Mouse (Mus musculus) MN1 (cell line): ENCODE results near the gene Igsf21.

Experiments
- DNase-seq: peaks from one replicate; pipeline ENCODE4 v3.0.0-alpha.2; 2016; ENCODE audit warnings: low spot score

Gene Igsf21

DNA sequence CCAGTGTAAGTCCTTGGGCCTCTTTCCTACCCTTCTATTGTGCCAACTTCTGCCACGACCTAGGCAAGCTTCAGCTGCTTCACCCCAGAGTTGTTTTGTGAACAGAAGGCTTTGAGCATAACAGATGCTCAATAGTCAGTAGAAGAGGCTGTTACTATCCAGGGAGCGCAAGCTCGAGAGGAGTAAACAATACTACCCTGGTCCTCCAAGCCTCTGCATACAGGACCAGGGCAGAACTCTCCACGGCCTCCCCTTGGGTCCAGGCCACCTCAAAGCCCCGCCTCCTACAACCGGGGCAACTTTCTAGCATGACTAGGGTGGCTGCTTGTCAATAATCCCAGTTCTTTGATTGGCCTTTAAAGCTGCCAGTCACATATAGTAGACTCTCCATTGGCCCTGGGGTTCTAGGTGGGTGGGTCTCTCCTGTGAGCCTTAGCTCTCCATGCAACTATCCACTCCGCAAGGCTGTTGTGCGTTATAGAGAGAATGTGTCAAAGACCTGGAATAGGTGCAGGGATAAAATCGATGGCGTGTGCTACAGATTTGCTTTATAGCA is 198.7 kb downstream of the Igsf21 start:
- DNase-seq: no peak

DNA sequence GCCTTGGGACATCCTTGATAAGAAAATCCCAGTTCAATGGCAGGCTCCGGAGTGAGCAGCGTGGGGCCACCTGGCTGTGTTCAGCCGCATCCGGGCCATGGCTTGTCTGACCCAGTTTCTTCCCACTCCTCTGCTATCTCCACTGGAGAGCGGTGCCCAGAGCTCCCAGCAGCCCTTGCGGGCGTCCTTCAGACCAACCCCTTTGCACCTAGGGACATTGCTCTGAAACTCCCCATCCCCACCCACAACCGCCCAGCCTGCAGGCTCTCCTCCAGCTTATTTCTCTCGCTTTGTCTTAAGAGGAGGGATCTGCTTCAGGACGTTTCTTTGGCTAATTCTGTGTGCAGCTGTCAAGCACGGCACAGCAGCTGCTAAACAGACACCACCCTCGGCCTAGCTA is 202.6 kb downstream of the Igsf21 start:
- DNase-seq: no peak

DNA sequence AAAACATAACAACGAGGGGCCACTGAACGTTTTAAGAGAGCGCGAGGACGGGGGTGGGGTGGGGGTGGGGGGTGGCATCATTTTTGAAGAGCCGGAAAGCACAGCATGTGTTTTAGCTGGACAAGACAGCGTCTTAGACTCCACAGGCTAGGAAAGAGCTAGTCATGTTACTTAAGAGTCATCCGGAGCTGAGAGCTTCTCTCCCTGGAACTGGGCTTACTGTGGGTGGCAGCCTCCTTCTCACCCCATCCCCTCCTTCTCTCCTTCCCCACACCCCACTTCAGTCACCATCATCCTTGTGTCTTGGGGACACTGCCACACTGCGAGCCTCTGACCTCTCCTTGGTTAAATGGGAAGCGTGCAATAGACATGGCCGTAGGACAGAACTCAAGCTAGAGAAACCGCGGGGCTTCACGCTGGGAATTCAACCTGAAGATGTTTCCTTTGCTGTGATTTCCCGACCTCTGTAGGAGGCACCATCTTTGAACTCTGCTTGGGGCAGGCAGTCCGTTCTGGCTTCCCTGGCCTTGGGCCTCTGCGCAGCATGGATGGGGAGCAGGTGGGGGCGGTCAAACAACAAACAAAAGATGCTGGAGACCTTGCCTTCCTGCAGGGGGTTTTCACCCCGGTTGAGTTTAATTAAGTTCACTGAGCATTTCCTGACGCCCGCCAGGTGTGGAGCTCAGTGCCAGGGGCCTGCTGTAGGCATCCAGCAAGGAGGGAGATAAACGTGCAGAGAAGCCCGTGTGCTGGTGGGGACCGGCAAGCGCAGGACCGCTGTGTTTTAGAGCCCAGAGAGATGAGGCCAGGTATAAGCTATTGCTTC is 207.8 kb downstream of the Igsf21 start:
- DNase-seq: no peak

DNA sequence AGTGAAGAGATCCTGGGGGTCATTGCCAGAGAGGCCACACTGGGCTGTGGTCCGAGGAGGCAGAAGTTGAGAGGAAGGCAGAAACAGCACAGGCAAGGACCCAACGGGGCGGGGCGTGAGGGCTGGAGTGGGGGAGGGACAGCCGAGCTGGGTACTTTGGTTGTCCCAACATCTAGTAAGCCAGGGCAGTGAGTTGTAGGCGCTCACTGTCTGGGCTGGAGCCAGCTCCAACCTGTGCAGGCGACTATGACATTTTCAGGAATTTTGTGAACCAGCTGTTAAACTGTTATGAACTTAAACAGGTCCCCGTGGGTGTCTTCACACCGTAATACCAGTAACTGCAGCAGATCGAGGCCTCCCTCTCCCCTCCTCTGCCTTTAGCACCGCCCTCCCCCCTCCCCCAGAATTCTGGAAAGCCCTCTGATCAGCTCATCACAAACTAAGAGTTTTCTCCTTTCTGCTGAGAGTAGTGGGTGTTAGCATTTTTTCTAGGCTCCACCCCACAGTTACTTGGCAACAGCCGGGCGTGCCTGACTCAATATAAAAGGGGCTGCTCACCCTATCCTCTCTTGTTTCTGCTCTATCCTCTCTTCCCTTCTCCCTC is 208.7 kb downstream of the Igsf21 start:
- DNase-seq: no peak

DNA sequence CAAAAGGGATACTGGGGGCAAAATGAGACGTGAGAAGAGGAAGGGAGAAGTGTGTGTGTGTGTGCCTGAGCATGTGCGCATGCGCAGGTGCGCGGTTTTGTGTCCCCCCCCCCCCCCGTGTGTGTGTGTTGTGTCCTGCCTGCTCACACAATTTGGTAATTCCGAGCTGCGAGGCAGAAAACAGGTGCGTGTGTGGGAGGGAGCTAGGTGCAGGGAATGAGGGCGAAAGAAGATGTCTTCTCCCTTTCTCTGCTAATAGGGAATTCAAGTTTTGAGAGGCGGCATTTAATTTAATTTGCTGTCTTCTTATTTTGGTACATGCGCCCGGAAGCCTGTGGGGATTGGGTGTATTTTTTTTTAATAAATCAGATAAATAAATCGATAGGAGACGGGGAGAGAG is 211.4 kb downstream of the Igsf21 start:
- no peak for DNase-seq

DNA sequence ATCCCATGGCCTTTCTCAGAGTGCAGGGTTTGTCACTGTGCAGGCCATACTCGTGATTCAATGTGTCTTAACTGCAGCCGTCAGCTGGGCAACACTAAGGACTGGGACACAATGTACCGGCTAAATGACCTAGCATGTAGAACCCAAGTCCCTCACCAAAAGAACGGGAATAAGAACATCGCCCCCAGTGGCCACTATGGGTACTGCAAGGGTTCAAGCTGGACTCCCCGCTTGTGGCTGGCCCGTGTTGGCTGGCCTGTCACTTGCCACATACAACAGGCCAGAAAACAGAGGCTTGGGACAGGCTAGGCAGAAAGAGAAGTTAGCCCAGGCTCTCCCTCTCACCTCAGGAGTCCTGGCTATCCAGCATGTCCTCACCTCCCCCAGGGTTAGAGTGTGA is 213.2 kb downstream of the Igsf21 start:
- no peak for DNase-seq

DNA sequence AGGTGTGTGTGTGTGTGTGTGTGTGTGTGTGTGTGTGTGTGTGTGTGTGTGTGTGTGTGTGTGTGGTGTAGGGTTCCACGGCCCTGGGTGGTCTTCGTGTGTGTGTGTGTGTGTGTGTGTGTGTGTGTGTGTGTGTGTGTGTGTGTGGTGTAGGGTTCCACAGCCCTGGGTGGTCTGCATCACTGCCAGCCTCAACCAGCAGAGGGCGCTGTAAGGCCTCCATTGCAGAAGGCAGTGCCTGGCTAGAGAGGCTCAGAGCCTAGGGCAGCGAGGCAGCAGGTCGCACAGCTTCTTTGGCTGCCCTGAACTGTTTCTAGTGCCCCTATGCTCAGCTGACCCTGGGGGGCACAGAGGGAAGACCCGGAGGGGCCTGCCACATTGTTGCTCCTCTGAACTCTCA is 216.2 kb downstream of the Igsf21 start:
- no peak for DNase-seq

DNA sequence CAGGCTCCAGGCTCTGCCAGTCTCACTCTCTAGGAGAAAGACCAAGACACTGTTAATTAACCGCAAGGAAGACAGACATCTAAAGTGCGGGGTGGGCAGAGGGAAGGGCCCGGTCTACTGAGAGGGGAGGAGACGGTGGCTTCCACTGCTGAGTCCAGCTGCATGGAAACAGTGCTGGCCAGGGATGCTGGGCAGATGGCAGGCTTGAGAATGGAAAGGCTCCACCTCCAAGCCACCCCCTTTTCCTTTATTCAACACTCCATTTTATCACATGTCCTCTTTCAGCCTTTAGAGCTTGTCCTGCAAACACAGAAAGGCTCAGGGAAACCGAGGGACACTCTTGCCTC is 216.6 kb downstream of the Igsf21 start:
- no peak for DNase-seq

DNA sequence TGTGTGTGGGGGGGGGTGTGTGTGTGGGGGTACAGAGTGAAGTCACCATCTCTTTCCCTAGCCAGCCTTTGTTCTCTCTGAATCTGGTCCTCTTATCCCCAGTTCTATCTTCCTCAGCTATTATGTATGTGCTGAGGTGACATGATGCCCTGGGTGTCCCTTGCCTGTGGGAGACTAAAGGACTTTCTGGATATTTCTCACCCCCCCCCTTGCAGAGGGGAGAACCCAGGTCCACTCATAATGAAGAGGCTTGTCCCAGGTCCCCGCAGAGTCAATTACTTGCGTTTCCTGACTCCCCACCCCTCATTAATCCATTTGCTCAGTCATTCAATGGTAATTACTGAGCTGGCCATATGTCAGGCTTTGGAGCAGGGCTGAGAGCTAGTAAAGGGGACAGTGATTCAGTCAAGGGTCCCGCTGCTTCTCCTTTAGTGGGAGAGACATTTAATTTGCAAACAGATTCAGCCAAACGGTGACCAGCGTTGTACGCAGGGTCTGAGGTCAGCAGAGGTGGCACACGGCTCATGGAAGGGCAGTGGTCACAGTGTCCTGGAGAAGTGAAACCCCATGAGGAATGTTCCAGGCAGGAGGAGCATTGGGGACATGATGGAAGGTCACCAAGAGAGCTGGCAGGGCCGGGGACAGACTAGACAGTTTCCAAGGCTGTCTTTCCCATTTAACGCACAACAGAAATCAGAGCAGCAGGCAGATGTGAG is 217.1 kb downstream of the Igsf21 start:
- no peak for DNase-seq

DNA sequence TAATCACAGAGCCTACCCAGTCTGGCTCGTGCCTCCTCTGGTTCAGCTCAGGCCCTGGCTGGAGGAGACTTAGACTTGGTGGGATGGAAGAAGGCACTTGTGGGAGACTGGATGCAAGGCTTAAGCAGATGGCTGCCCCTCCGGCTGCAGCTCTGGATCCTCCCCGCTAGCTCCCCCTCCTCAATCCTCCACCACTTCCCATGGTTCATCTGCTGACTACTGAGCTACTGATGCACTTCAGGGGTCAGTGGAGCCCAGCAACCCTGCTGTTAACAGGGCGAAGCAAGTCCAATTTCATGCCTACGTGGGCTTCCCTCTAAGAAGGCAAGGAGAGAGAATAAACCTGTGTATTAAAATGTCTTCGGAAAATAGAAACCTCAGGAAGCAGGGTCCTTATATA is 222.8 kb downstream of the Igsf21 start:
- no peak for DNase-seq

DNA sequence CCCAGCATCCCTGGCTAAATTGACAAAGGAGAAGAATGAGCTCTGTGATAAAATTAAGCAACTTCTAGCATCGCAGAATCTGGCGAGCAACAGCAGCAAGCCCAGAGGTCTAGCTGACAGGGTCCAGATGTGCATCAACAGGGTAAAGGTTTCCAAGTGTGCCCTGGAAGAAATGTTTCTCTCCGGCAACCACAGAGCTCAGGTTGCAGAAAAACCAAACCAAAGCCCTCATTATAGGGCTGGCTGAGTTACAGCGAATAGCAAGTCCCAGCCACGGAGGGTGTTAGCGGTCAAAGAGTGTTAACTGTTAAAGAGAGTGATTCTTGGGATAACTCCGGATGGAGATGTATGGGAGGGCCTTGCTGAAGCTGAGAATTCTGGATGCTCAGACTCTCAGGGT is 230.7 kb downstream of the Igsf21 start:
- no peak for DNase-seq

DNA sequence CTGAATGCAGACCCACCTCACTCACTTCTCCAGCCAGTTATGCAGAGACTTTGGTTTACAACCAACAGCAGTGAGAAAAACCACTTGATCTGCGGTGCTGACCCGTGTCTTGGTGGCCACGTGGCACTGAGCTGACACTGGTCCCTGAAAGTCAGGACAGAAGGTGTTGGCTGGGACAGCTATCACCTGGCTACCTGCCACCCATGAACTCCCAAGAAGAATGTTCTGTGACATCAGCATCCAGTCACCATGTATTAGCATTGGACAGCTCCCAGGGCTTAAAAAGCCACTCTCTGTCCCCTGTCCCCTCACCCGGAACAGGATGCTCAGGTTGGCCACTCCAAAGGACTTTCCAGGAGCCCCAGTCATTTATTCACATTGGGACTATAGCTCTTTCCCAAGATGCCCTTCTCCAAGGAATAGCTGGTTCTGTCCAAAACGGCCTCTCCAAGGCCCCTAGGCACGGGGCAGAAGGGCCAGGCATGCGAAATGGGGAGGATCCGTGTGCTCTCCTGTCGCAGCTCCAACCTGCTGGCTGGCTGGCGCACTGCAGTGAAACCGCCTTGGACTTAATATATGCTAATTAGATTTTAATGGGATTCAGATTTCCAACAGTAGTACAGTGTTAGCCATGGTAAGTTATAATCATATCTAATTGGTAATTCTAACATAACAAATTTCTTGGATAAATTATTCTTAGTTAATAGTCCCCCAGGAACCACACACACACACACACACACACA is 235.7 kb downstream of the Igsf21 start:
- DNase-seq: no peak

DNA sequence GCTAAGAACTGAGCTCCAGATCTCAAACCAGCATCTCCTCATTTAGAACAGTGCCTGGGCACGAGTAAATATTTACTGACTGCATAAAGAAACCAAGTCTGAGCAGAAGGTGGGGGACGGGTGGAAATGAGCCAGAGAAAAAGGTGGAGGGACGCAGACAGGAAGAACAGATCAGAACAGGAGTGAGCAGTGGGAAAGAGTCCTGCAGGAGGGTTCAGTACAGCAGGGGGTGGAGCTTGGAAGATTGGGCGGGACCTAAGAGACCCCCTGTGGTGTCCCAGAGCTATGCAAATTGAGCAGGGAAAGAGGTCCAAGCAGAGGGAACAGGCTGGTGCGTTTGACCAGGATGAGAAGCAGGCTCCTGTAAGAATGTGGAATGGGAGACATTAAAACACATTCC is 241.7 kb downstream of the Igsf21 start:
- DNase-seq: no peak

DNA sequence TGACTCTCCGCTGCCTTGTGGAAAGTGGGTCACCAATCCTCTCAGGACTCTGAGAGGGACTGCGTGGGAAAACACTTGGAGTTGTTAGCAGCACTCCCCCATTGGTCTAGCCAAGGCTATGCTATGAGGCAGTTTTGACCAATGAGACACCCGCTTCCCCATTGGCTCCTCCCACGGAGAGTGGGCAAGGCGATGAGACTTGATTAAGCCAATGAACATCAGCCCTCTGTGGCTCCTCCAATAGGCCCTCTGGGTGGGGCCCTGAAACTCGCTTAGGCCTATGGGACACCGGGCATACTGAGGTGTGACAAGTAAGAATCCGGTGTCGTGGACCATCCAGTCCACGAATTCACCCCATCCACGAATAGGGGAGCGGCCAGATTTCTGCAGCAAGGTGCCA is 242.4 kb downstream of the Igsf21 start:
- DNase-seq: no peak

DNA sequence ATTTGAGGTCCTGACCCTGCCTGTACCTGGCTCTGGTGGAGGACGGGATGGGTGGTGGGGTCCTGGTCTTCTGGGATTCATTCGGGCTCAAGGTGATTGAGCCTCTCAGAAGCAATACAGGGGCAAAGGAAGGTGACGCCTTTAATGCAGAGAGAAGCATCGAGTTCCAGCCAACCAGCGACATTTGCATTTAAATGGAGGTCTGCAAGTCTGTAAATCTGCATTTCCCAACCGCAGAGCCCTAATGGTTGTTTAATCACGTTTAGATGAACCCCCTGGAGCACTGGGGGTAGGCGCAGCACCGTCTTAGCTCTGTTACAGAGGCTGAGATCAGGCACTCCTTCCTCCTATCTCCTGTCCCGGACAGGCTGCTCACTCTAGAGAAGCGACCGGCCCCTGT is 244.5 kb downstream of the Igsf21 start:
- no peak for DNase-seq

DNA sequence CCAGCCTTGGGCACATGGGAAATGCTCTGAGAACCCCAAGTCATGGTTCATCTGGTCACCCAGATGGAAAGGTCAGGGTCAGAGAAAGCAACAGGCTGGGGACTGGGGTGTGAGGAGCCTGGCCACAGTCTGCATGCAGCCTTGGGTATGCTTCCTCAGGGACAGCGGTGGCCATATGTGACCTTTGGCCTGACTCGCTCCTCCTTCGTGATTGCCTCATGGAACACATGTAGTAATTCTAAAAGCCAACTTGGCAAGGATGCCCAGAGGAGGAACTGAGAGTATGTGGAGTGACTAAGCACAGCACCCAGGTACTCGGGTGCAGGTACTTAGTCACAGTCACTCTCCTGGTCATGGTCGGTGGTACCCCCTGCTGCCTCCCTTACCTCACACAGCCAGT is 245.7 kb downstream of the Igsf21 start:
- DNase-seq: no peak

DNA sequence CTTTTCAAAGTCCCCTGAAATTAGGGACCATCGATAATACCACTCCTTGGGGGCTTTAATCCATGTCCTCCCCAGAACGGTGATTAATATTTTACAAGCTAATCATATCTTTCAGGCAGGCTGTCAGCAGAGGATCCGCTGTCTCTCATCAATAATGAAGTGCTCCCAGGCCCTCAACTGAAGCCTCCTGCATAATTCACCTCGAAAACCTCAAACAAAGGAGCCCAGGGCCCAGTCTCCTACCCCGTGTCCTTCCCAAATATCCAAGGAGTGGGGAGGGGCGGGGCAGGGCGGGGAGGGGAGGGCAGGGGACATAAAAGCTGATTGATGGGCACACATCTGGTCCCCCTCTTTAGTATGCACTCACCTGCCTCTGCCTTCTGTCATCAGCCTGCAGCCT is 247.6 kb downstream of the Igsf21 start:
- no peak for DNase-seq

DNA sequence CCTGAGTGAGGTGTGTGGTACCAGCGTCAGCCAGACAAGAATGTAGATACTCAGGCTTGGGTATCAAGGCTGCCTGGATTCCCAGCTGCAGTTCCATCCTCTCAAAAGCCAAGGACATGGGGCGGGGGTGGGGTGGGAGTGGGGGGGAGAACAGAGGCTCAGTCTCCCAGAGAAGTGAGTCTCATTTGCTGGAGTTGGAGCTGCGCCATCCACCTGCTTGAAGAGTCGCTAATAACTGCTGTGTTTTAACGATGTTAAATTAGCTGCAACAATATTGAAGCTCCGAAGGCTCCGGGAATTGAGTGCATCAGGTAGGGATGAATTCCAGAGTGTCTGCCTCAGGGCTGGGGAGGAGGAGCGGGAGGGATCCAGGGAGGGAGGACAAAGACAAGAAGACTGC is 250.9 kb downstream of the Igsf21 start:
- DNase-seq: no peak

DNA sequence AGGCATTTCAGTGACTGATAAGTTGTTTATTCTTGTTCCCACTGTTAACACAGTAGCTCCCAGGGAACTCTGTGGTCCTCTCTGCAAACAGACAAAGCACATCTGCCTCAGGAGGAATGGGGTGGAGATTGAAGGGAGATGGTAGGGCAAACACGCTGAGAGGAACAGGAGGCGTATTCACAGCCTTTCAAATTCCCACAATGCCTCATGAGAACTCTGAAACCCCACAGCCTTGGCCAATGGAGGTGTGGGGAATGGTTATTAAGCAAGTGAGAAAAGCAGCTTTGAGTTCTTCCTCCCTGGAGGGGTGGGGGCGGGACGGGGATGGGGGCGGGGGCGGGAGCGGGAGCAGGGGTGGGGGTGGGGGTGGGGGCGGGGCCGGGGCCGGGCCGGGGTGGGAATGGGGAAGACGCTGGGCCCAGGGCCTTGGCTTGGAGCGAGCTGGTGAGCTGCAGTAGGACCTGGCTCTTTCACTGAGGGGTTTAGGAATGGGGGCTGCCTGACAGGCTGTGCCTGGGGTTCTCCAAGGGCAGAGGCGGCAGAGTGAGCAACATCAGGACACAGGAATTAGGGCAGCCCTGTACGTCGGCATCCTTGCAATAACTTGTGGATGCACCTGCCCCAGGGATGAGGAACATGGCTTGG is 253.4 kb downstream of the Igsf21 start:
- no peak for DNase-seq

DNA sequence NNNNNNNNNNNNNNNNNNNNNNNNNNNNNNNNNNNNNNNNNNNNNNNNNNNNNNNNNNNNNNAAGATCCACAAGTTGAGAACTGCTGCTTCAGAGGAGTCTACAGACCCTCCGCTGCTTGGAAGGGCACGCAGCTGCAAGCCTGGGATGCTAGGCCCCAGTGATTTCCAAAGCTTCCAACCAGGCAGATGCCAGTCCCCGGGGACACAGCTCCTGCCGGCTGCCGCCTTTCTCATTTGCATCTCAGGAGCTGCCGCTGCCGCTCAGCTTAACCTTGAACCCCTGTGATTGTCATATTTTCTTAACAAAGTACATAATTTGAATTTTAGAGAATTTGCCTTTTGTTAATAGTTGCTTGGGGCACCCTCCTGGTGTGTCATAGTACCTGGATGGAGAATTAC is 259.7 kb downstream of the Igsf21 start:
- no peak for DNase-seq

DNA sequence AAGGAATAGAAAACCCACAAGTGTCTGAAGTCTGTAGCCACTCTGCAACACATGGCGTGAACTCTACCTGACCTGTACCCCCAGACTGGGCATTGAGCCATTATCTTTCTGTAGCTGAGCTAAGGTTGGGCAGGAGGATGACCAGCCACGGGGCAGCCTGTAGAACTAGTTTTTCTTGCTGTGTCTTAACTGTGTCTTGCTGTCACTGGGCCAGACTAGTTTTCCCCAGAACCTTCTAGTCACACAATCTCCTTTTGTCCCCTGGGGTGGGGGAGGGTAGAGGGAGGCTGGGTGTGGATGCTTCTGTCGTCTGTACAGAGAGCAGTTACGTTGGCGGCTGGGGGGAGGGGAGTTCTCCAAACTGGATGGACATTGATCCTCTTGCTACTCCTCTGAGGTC is 267.9 kb downstream of the Igsf21 start:
- DNase-seq: no peak

DNA sequence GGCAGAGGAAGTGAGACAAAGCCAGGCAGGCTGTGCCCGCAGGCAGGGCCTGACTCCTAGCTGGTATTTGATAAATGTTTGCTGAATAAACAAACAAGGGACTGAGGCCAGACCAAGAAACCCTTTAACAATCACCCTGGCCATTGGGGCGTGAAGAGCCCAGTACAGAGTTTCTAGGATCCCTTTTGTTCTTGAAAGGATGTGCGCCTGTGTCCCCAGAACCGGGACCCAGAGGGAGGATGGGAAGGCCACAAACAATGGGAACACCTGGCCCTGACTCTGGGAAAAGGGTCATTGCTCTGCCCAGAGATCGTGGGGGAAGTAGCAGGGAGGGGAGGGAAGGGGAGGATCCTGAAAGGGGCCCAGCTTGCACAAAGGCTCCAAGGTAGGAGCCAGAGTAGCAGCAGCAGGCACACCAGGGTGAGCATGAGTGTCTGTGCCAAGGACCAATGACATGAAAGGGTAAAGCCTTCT is 269.2 kb downstream of the Igsf21 start:
- DNase-seq: no peak
